Mouse (Mus musculus) megakaryocyte, embryonic 14.5 days (primary cell): ENCODE data around the gene Nfib.

Source experiments
- FLI1 ChIP-seq: IDR thresholded peaks from 2 replicates; pipeline ENCODE4 v1.6.1; 2012; ENCODE audit warnings: low read length, inconsistent platforms, mixed read lengths
- GATA1 ChIP-seq: IDR thresholded peaks from 3 replicates; pipeline ENCODE4 v1.6.1; 2012; ENCODE audit warnings: mixed read lengths, low read length, inconsistent platforms, borderline replicate concordance

GRCm38 (mm10) chr4:82402666-82403065, 302.9 kb downstream of the Nfib start:
- TF ChIP-seq FLI1: no peak
- TF ChIP-seq GATA1: no peak
